Mouse (Mus musculus) kidney, adult 18-20 months (tissue): ENCODE results near the gene Nfatc3.
"Not testable (repeated sequence)": the region's sequence is repeated elsewhere in the genome, so short reads cannot be mapped to it uniquely, and the experiment has no call there.

Source experiments
- DNase-seq: peaks from one replicate; pipeline ENCODE4 v3.0.0; 2021

Gene Nfatc3

GRCm38 (mm10) chr8:106058731-106059612 lies at the start of gene Nfatc3:
TSS of gene Nfatc3 (plus strand) at chr8:106058840.
- peak; percentile 94 for DNase-seq

GRCm38 (mm10) chr8:106010748-106011642 lies 47.6 kb upstream of the Nfatc3 start:
- DNase-seq: peak; percentile 95

- DNase-seq: no peak
Observed at GRCm38 (mm10) chr8:106011643-106011986, 47.0 kb upstream of the Nfatc3 start, which contains the start of gene Ddx28. TSS of gene Ddx28 (minus strand) at chr8:106011882.

GRCm38 (mm10) chr8:106012203-106012602 lies 46.4 kb upstream of the Nfatc3 start:
- DNase-seq: not testable (repeated sequence)

- no peak for DNase-seq
Observed at GRCm38 (mm10) chr8:106016284-106016683, 42.4 kb upstream of the Nfatc3 start.

GRCm38 (mm10) chr8:106017130-106017529 lies 41.5 kb upstream of the Nfatc3 start:
- DNase-seq: no peak

- DNase-seq: no peak
Observed at GRCm38 (mm10) chr8:106018039-106018438, 40.6 kb upstream of the Nfatc3 start.

GRCm38 (mm10) chr8:106022483-106022882 lies 36.2 kb upstream of the Nfatc3 start:
- DNase-seq: peak; percentile 81

GRCm38 (mm10) chr8:106038721-106039120 lies 19.9 kb upstream of the Nfatc3 start:
- DNase-seq: no peak

GRCm38 (mm10) chr8:106039605-106040004 lies 19.0 kb upstream of the Nfatc3 start:
- no peak for DNase-seq

- no peak for DNase-seq
Observed at GRCm38 (mm10) chr8:106040218-106040617, 18.4 kb upstream of the Nfatc3 start.

GRCm38 (mm10) chr8:106043055-106043454 lies 15.6 kb upstream of the Nfatc3 start:
- no peak for DNase-seq

- no peak for DNase-seq
Observed at GRCm38 (mm10) chr8:106044151-106044550, 14.5 kb upstream of the Nfatc3 start.

GRCm38 (mm10) chr8:106046872-106047559 lies 11.6 kb upstream of the Nfatc3 start:
- DNase-seq: no peak

- DNase-seq: no peak
Observed at GRCm38 (mm10) chr8:106047854-106048630, 10.6 kb upstream of the Nfatc3 start.

GRCm38 (mm10) chr8:106049840-106050239 lies 8.8 kb upstream of the Nfatc3 start:
- no peak for DNase-seq

GRCm38 (mm10) chr8:106051068-106051467 lies 7.6 kb upstream of the Nfatc3 start:
- DNase-seq: no peak

GRCm38 (mm10) chr8:106052510-106053089 lies 6.0 kb upstream of the Nfatc3 start:
- no peak for DNase-seq

- peak; percentile 55 for DNase-seq
Observed at GRCm38 (mm10) chr8:106054190-106054811, 4.3 kb upstream of the Nfatc3 start.

GRCm38 (mm10) chr8:106055038-106055437 lies 3.6 kb upstream of the Nfatc3 start:
- DNase-seq: peak; percentile 53

GRCm38 (mm10) chr8:106056455-106056982 lies 2.1 kb upstream of the Nfatc3 start:
- DNase-seq: no peak
